Mouse (Mus musculus): ENCODE data around the gene Park7. TPM values are rescaled to one million over a fixed set of nuclear protein-coding genes. Genes with fewer than 3 reads are reported as not detected.

Park7 gene
- polyA plus RNA-seq (2014; fragmentation: Nextera tagmentation; extraction: Ambion mirVana): 398 and 419 TPM in 2 replicates

DNA sequence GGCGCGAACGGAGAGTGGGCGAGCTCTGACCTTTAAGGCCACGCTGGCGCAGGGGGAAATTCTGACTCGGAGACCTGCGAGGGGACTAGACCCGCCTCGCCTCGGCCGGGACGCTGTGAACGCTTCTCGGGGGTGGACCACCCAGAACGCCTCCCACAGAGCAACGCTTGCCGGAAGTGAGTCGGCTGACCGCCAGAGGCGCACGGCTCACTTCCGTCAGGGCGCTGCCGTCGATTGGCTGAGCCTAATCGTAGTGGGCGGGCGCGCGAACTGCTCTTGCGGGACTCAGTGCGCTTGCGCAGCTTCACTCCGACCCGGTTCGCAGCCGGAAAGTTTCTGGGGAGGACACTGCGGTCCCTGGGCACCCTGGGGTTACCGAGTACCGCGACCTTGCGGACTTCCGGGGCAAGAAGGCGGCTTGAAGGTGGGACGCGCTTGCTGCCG, at the start of gene Park7, which contains the start of gene Tnfrsf9:
Park7 (minus strand) TSS at position 148 of the 444 bp plus-strand sequence.
Tnfrsf9 (plus strand) TSS at position 273 of the 444 bp plus-strand sequence.
- peak within 1 kb of the TSS; percentile 86 for H3K27ac ChIP-seq (ENCODE audit: low read depth, low read length)
- H3K4me2 ChIP-seq (replicated peaks; ENCODE audit: low read depth, low read length): peak within 1 kb of the TSS; percentile 56
- ATAC-seq (ENCODE audit: low FRiP score, low TSS enrichment): peak; percentile 87
- H3K9ac ChIP-seq (ENCODE audit: low read depth, low read length): peak within 1 kb of the TSS; percentile 73
- peaks cover 3% of the 10 kb centered on the region; the same call in 1 of the 2 replicates for H3K4me1 ChIP-seq (ENCODE audit: control insufficient read depth, insufficient read depth, low read length)
- H3K9me3 ChIP-seq (ENCODE audit: control insufficient read depth, low read length): no peaks in the 10 kb centered on the region
- WGBS: under 1% methylated on average over 48 of the region's 48 CpGs
- no peaks in the 10 kb centered on the region for H3K27me3 ChIP-seq (ENCODE audit: control insufficient read depth, insufficient read depth, low read length)
- peak within 1 kb of the TSS; percentile 63 for H3K4me3 ChIP-seq (ENCODE audit: low read length)
- H3K36me3 ChIP-seq (ENCODE audit: control insufficient read depth, insufficient read depth, low read length): no peaks in the 10 kb centered on the region

DNA sequence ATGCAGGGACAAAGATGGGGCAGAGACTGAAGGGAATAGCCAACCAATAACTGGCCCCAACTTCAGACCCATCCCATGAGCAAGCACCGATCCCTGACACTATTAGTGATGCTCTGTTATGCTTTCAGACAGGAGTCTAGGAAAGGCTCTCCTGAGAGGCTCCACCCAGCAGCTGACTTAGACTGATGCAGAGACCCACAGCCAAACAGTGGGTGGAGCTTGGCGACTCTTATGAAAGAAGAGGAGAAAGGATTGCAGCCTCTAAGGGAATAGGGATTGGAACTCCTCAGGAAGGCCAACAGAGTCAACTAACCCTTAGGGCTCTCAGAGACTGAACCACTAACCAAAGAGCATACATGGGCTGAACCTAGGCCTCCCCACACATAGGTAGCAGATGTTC, 49.5 kb upstream of the Park7 start:
- 63% methylated on average over 2 of the region's 2 CpGs for whole genome bisulfite sequencing
- H3K27ac ChIP-seq (ENCODE audit: low read depth, low read length): no peak overlapping the region

DNA sequence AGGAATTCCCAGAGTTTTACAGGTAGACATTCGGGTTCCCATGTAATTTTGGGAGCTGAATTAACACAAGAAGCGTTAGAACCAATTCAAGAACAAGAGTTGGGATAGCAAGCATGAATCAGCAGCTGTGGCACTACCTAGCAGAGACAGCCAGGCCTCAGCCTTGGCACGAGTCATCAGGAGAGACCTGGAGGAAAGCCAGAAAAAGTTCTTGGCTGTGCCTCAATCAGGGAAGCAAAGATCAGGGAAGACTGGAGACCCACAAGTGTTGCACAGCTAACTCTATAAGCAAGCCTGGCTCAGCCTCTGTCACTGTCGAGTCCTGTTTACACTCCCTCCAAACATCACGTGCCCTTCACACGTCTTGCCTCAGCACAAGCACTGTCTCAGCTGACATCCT, 48.0 kb upstream of the Park7 start:
- Histone ChIP-seq H3K9me3 (ENCODE audit: control insufficient read depth, low read length) (no peaks in the 10 kb centered on the region), H3K4me2 (replicated peaks; ENCODE audit: low read depth, low read length) (no peak overlapping the region), H3K27me3 (ENCODE audit: control insufficient read depth, insufficient read depth, low read length) (no peaks in the 10 kb centered on the region), H3K9ac (ENCODE audit: low read depth, low read length) (no peak overlapping the region), H3K27ac (ENCODE audit: low read depth, low read length) (no peak overlapping the region), H3K4me1 (ENCODE audit: control insufficient read depth, insufficient read depth, low read length) (0 out of 2 replicates have a peak, but pooled peaks cover 6% of the 10 kb centered on the region), H3K36me3 (ENCODE audit: control insufficient read depth, insufficient read depth, low read length) (no peaks in the 10 kb centered on the region), H3K4me3 (ENCODE audit: low read length) (no peak overlapping the region)
- ATAC-seq (ENCODE audit: low FRiP score, low TSS enrichment): no peak
- 61% methylated on average over 6 of the region's 6 CpGs for WGBS

More for the DNA sequence above, 49.5 kb upstream of the Park7 start:
- Histone ChIP-seq H3K4me3 (ENCODE audit: low read length) (no peak overlapping the region), H3K9me3 (ENCODE audit: control insufficient read depth, low read length) (no peaks in the 10 kb centered on the region), H3K4me2 (replicated peaks; ENCODE audit: low read depth, low read length) (no peak overlapping the region), H3K4me1 (ENCODE audit: control insufficient read depth, insufficient read depth, low read length) (0 out of 2 replicates have a peak, but pooled peaks cover 6% of the 10 kb centered on the region), H3K27me3 (ENCODE audit: control insufficient read depth, insufficient read depth, low read length) (no peaks in the 10 kb centered on the region), H3K9ac (ENCODE audit: low read depth, low read length) (no peak overlapping the region), H3K36me3 (ENCODE audit: control insufficient read depth, insufficient read depth, low read length) (no peaks in the 10 kb centered on the region)
- no peak for ATAC-seq (ENCODE audit: low FRiP score, low TSS enrichment)

- Histone ChIP-seq H3K9me3 (ENCODE audit: control insufficient read depth, low read length) (no peaks in the 10 kb centered on the region), H3K27me3 (ENCODE audit: control insufficient read depth, insufficient read depth, low read length) (no peaks in the 10 kb centered on the region), H3K27ac (ENCODE audit: low read depth, low read length) (no peak overlapping the region), H3K4me2 (replicated peaks; ENCODE audit: low read depth, low read length) (no peak overlapping the region), H3K9ac (ENCODE audit: low read depth, low read length) (no peak overlapping the region), H3K4me3 (ENCODE audit: low read length) (no peak overlapping the region), H3K4me1 (ENCODE audit: control insufficient read depth, insufficient read depth, low read length) (no peaks in the 10 kb centered on the region), H3K36me3 (ENCODE audit: control insufficient read depth, insufficient read depth, low read length) (no peaks in the 10 kb centered on the region)
- WGBS: 59% methylated on average over 7 of the region's 7 CpGs
- no peak for ATAC-seq (ENCODE audit: low FRiP score, low TSS enrichment)
Measured at GRCm38 (mm10) chr4:150958536-150958935, 44.3 kb upstream of the Park7 start.

GRCm38 (mm10) chr4:150957106-150957458, 42.8 kb upstream of the Park7 start:
- H3K4me3 ChIP-seq (ENCODE audit: low read length): no peak overlapping the region
- H3K27me3 ChIP-seq (ENCODE audit: control insufficient read depth, insufficient read depth, low read length): no peaks in the 10 kb centered on the region
- no peak overlapping the region for H3K9ac ChIP-seq (ENCODE audit: low read depth, low read length)
- H3K4me2 ChIP-seq (replicated peaks; ENCODE audit: low read depth, low read length): no peak overlapping the region
- H3K4me1 ChIP-seq (ENCODE audit: control insufficient read depth, insufficient read depth, low read length): no peaks in the 10 kb centered on the region
- H3K9me3 ChIP-seq (ENCODE audit: control insufficient read depth, low read length): no peaks in the 10 kb centered on the region
- no peak for ATAC-seq (ENCODE audit: low FRiP score, low TSS enrichment)
- no peaks in the 10 kb centered on the region for H3K36me3 ChIP-seq (ENCODE audit: control insufficient read depth, insufficient read depth, low read length)
- no peak overlapping the region for H3K27ac ChIP-seq (ENCODE audit: low read depth, low read length)
- WGBS: 56% methylated on average over 1 of the region's 1 CpGs

DNA sequence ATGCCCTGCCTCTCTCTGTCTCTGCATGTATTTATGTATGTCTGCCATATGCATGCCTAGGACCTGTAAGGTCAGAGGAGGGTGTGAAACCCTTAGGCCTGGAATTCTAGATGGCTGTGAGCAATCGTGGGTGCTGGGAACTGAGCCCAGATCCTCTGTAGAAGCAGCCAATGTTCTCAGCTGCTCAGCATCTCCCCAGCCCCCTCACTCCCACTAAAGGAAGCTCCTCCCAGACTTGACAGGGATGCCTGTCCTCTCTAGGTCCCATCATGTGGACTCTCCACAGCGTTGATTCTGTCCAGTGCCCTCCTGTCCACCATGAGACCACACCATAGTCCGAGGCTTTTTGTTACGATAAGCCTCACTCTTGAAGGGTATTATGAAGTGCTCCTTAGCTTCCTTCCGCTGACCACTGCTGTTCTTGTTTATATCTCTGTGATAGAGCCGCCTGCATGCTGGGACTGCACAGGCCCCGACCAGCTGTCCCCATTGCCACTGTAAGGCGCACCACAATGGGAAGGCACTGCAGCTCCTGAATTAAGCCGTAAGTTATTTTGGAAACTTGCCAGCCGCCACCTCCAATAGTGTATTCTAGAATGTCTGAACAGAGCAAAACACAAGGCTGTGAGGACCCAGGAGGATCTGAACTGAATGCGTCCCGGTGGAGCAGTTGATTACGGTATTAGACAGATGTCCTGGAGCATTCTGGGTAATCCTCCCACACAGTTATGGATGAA, 42.3 kb upstream of the Park7 start:
- no peaks in the 10 kb centered on the region for H3K36me3 ChIP-seq (ENCODE audit: control insufficient read depth, insufficient read depth, low read length)
- no peak overlapping the region for H3K4me3 ChIP-seq (ENCODE audit: low read length)
- no peak overlapping the region for H3K27ac ChIP-seq (ENCODE audit: low read depth, low read length)
- 73% methylated on average over 13 of the region's 13 CpGs for WGBS
- no peak overlapping the region for H3K9ac ChIP-seq (ENCODE audit: low read depth, low read length)
- no peaks in the 10 kb centered on the region for H3K4me1 ChIP-seq (ENCODE audit: control insufficient read depth, insufficient read depth, low read length)
- no peaks in the 10 kb centered on the region for H3K27me3 ChIP-seq (ENCODE audit: control insufficient read depth, insufficient read depth, low read length)
- no peak overlapping the region for H3K4me2 ChIP-seq (replicated peaks; ENCODE audit: low read depth, low read length)
- no peak for ATAC-seq (ENCODE audit: low FRiP score, low TSS enrichment)
- H3K9me3 ChIP-seq (ENCODE audit: control insufficient read depth, low read length): no peaks in the 10 kb centered on the region

DNA sequence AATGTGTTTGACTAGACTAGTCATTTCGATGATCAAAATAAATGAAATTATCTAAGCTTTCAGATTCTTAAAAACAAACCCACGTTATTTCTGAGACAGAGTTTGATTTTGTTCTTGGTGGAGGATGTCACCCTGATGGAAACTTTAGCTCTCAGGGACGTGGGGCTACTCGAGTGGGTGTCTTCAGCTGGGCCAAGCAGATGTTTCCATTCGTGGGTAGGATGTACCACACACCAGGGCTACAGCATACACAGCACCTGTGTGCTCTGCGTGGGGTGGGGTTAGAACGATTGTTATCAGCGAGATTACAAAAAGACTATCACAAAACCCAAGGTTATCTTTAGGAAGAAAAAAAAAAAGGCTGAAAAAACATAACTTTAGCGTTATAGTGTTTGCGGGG, 36.7 kb upstream of the Park7 start:
- Histone ChIP-seq H3K27me3 (ENCODE audit: control insufficient read depth, insufficient read depth, low read length) (no peaks in the 10 kb centered on the region), H3K4me2 (replicated peaks; ENCODE audit: low read depth, low read length) (no peak overlapping the region), H3K4me3 (ENCODE audit: low read length) (no peak overlapping the region), H3K9me3 (ENCODE audit: control insufficient read depth, low read length) (no peaks in the 10 kb centered on the region), H3K4me1 (ENCODE audit: control insufficient read depth, insufficient read depth, low read length) (no peaks in the 10 kb centered on the region), H3K9ac (ENCODE audit: low read depth, low read length) (no peak overlapping the region), H3K27ac (ENCODE audit: low read depth, low read length) (no peak overlapping the region), H3K36me3 (ENCODE audit: control insufficient read depth, insufficient read depth, low read length) (no peaks in the 10 kb centered on the region)
- WGBS: 86% methylated on average over 10 of the region's 10 CpGs
- no peak for ATAC-seq (ENCODE audit: low FRiP score, low TSS enrichment)

DNA sequence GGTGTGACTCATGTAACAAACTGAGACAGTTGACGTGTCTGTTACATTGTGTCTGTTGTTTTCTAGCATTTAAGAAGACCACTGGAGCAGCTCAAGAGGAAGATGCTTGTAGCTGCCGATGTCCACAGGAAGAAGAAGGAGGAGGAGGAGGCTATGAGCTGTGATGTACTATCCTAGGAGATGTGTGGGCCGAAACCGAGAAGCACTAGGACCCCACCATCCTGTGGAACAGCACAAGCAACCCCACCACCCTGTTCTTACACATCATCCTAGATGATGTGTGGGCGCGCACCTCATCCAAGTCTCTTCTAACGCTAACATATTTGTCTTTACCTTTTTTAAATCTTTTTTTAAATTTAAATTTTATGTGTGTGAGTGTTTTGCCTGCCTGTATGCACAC, 30.5 kb upstream of the Park7 start:
- H3K4me1 ChIP-seq (ENCODE audit: control insufficient read depth, insufficient read depth, low read length): no peaks in the 10 kb centered on the region
- H3K36me3 ChIP-seq (ENCODE audit: control insufficient read depth, insufficient read depth, low read length): no peaks in the 10 kb centered on the region
- no peak overlapping the region for H3K4me2 ChIP-seq (replicated peaks; ENCODE audit: low read depth, low read length)
- H3K9ac ChIP-seq (ENCODE audit: low read depth, low read length): no peak overlapping the region
- WGBS: 90% methylated on average over 7 of the region's 7 CpGs
- H3K4me3 ChIP-seq (ENCODE audit: low read length): no peak overlapping the region
- no peak overlapping the region for H3K27ac ChIP-seq (ENCODE audit: low read depth, low read length)
- no peaks in the 10 kb centered on the region for H3K9me3 ChIP-seq (ENCODE audit: control insufficient read depth, low read length)
- H3K27me3 ChIP-seq (ENCODE audit: control insufficient read depth, insufficient read depth, low read length): no peaks in the 10 kb centered on the region
- ATAC-seq (ENCODE audit: low FRiP score, low TSS enrichment): no peak

GRCm38 (mm10) chr4:150939991-150940651, 25.9 kb upstream of the Park7 start:
- Histone ChIP-seq H3K9ac (ENCODE audit: low read depth, low read length) (no peak overlapping the region), H3K9me3 (ENCODE audit: control insufficient read depth, low read length) (no peaks in the 10 kb centered on the region), H3K27me3 (ENCODE audit: control insufficient read depth, insufficient read depth, low read length) (no peaks in the 10 kb centered on the region), H3K4me3 (ENCODE audit: low read length) (no peak overlapping the region), H3K4me2 (replicated peaks; ENCODE audit: low read depth, low read length) (no peak overlapping the region), H3K27ac (ENCODE audit: low read depth, low read length) (no peak overlapping the region), H3K4me1 (ENCODE audit: control insufficient read depth, insufficient read depth, low read length) (no peaks in the 10 kb centered on the region), H3K36me3 (ENCODE audit: control insufficient read depth, insufficient read depth, low read length) (no peaks in the 10 kb centered on the region)
- 57% methylated on average over 13 of the region's 13 CpGs for WGBS
- ATAC-seq (ENCODE audit: low FRiP score, low TSS enrichment): no peak
